Mouse (Mus musculus): ENCODE data around the gene Slit1.

GRCm38 (mm10) chr19:41581706-41582420 lies 161.6 kb downstream of the Slit1 start, which contains the start of gene Gm340:
- TF ChIP-seq CTCF (IDR thresholded peaks at IDR 0.05; ENCODE audit: control insufficient read depth, insufficient read depth, low read length) (no peak), POLR2A (IDR thresholded peaks at IDR 0.05; ENCODE audit: borderline replicate concordance, control insufficient read depth, low read depth, low read length) (no peak)

All from bone marrow, adult 2 months (tissue).